Mouse (Mus musculus) bone marrow macrophage, adult 2 months (primary cell): ENCODE measurements around the gene Dab1.

ENCODE experiments used
- CTCF ChIP-seq: IDR thresholded peaks from 2 replicates; pipeline ENCODE4 v1.5.1; 2012; ENCODE audit warnings: low read depth, mild to moderate bottlenecking, low read length, moderate library complexity
- POLR2A ChIP-seq: IDR thresholded peaks from 2 replicates; pipeline ENCODE4 v1.6.1; 2012; ENCODE audit warnings: mild to moderate bottlenecking, low read depth, low read length, borderline replicate concordance

- TF ChIP-seq CTCF (no peak), POLR2A (no peak)
Observed at GRCm38 (mm10) chr4:104438730-104439129, 819.6 kb downstream of the Dab1 start.
